Mouse (Mus musculus): ENCODE data around the gene Ugt1a6b.
"Not testable (repeated sequence)": the region's sequence is repeated elsewhere in the genome, so short reads cannot be mapped to it uniquely, and the experiment has no call there.

Ugt1a6b gene

DNA sequence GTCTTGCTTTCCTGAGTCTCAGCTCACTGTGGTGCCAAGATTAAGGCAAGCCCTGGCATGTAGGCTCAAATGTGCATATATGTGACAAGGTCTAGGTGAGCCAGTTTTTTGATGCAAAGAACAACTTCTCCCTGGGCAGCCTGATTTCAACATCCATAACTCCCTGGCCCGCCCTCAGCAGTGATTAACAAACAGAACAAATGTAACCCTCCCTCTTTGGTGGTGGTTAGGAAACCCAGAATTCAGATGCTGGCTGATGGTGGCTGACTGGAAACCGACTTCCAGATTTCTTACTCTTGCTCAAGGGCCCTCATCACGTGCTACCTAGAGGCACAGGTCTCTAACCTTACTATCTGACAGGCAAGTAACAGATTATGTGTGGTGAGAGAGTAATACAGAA lies at the start of gene Ugt1a6b:
TSS of gene Ugt1a6b (plus strand) at position 234 of the 400 bp plus-strand sequence.
- not testable (repeated sequence) for DNase-seq (ENCODE audit: low read depth, low spot score)

DNA sequence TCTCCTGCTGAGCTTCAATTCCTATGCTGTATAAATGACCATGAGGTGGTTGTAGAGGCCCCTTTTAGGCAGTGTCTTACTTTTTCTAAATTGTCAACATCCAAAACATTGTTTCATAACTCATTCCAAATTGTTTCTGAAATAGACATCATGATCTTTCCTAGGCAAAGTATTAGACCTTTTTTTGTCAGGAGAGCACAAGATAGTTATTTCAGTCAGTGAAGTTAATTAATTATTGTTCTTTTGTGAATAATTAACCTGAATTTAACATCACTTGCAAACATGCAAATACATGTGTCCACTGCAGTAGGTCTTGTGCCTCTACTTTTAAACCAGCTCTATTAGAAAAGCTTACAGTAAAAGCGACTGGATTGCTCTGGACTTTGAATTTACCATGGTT lies 48.0 kb upstream of the Ugt1a6b start, which contains the start of gene Ugt1a10:
TSS of gene Ugt1a10 (plus strand) at position 301 of the 400 bp plus-strand sequence.
- no peak for DNase-seq (ENCODE audit: low read depth, low spot score)

GRCm38 (mm10) chr1:88066472-88067102 lies 36.5 kb upstream of the Ugt1a6b start:
- DNase-seq (ENCODE audit: low read depth, low spot score), result not testable (repeated sequence)

GRCm38 (mm10) chr1:88070495-88070894 lies 32.6 kb upstream of the Ugt1a6b start, which contains the start of gene Ugt1a9:
Ugt1a9 (plus strand) TSS chr1:88070800.
- DNase-seq (ENCODE audit: low read depth, low spot score), result no peak

DNA sequence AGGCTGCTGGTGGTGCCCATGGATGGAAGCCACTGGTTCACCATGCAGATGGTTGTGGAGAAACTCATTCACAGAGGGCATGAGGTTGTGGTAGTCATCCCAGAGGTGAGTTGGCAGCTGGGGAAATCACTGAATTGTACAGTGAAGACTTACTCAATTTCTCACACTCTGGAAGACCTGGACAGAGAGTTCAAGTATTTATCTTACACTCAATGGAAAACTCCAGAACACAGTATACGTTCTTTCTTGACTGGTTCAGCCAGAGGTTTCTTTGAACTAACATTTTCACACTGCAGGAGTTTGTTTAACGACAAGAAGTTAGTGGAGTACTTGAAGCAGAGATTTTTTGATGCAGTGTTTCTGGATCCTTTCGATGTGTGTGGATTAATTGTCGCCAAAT lies 32.1 kb upstream of the Ugt1a6b start:
- no peak for DNase-seq (ENCODE audit: low read depth, low spot score)

DNA sequence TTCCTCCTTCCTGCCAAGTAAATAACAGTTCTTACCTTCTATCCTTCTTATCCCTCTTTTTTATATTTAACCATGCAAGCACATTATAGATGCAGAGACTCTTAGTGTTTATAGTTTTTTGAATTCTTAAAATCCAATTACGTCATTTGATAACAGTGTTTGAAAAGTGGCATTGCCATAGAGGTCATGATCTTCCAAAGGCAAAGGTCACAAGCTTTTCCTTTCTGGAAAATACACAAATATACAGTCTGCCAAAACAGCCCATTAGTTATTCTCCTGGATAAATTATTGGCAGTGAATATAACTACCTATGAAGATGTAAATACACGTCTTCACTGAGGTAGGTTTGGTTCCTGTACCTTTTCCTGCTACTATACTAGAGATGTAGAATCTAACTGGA lies 28.6 kb upstream of the Ugt1a6b start:
- DNase-seq (ENCODE audit: low read depth, low spot score), result no peak

DNA sequence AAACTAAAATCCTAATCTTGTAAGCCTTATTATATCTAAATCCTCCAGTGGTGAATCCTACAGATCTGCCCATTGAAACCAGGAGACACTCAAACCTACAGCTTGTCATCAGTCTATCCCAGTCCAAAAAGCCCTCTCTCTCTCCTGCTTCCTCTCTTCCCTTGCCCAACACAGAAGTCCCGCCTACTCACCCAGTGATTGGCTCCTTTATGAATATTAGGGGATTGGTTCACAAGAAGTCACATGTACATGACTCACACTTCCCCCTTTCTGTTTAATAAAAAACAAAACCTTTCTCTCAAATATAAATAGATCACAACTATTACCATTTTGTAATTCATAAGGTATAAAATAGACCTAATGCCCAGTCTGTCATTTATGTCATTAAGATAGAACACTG lies 25.9 kb upstream of the Ugt1a6b start:
- DNase-seq (ENCODE audit: low read depth, low spot score), result no peak

DNA sequence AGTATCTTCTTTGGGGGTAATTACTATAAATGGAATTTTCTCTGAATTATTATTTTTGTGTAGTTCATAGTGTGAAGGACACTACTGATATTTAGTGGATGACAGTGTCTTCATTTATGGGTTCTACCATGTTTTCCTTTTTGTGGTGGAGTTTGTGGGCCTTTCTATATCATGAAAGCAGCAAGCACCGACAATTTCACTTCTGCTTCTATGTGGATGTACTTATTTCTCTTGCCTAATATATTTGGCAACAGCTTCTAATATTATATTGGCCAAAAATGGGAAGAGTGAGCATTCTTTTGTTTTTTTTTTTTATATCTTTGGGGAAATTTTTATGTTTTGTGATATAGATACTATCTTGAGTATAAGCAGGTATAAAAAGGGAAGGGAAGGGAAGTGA lies 21.4 kb upstream of the Ugt1a6b start:
- DNase-seq (ENCODE audit: low read depth, low spot score), result no peak

DNA sequence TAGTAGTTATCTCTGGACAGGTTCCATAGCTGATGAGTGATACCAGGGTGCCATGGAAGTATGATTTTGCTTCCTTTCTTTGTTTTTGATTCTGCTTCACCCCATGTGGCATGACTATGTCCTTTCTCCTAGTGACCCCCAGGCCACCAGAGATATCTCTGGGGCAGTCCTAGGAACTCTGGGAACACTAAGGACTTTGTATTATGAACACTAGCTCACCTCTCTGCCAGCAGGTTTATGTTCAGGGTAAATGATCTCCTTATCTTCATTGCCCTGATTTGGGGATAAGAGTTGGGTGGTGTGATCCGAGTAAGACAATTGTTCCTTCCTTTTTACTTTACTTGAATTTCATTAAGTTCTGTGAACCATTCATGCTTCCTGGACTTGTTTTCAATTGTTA lies 16.9 kb upstream of the Ugt1a6b start:
- no peak for DNase-seq (ENCODE audit: low read depth, low spot score)

DNA sequence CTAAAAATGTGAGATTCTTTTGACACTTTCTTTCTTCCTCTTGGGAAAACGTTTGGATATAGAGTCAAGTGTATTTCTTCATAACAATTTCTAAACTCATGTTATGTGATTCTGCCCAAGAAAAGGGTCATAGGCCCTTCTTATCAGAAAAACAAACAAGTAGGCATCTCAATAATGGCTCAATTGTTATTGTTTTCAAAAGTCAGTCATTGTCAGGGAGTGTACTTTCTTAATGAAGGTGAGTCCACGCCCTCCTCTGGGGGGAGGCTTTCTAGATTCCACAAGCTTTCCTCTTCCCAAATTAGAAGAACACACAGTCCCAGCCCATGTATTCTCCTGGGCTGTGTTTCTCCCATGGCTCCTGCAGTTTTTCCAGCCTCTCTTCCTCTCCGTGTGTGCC lies 15.5 kb upstream of the Ugt1a6b start, which contains the start of gene Ugt1a8:
TSS of gene Ugt1a8 (plus strand) at position 301 of the 400 bp plus-strand sequence.
- no peak for DNase-seq (ENCODE audit: low read depth, low spot score)

DNA sequence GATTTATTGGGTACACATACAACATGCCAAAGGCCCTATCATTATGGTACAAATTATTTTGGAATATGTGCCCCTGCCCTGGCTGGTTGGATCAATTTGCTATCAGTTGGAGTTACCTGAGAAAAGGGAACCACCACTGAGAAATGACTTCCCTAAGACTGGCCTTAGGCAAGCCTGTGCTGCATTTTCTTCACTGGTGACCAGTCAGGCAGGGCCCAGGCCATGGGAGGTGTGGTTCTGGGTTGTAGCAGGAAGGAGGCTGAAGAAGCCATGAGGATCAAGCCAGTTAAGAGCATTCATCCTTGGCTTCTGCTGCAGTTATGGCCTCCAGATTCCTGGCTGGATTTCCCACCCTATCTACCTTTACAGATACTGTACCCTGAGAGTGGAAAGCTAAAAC lies 10.7 kb upstream of the Ugt1a6b start:
- no peak for DNase-seq (ENCODE audit: low read depth, low spot score)

DNA sequence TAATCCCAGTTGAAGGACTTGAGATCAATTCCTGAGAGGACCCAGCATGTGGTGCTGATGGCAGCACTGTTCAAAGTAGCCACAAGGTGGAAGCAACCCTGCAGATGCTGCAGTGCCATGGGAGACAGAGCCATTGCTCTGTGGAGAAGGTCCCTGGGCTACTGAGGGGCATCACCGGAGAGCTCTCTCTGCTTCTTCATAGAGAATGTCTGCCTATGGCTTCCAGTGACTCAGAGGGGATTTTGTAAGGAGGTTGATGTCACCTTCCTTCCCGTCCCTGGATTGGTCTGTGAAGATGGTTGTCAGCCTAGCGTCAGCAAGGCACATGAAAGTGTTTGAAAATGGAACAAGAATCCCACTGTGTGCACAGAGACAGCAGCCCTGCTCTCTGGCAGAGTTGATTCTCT lies 8.8 kb upstream of the Ugt1a6b start:
- not testable (repeated sequence) for DNase-seq (ENCODE audit: low read depth, low spot score)

- DNase-seq (ENCODE audit: low read depth, low spot score), result peak; percentile 18
Measured at GRCm38 (mm10) chr1:88094941-88095492, 8.0 kb upstream of the Ugt1a6b start, which contains the start of gene Ugt1a7c. Ugt1a7c (plus strand) TSS chr1:88095062.

- not testable (repeated sequence) for DNase-seq (ENCODE audit: low read depth, low spot score)
Measured at GRCm38 (mm10) chr1:88098546-88098945, 4.5 kb upstream of the Ugt1a6b start.

- DNase-seq (ENCODE audit: low read depth, low spot score), result not testable (repeated sequence)
Measured at GRCm38 (mm10) chr1:88099691-88100090, 3.4 kb upstream of the Ugt1a6b start.

DNA sequence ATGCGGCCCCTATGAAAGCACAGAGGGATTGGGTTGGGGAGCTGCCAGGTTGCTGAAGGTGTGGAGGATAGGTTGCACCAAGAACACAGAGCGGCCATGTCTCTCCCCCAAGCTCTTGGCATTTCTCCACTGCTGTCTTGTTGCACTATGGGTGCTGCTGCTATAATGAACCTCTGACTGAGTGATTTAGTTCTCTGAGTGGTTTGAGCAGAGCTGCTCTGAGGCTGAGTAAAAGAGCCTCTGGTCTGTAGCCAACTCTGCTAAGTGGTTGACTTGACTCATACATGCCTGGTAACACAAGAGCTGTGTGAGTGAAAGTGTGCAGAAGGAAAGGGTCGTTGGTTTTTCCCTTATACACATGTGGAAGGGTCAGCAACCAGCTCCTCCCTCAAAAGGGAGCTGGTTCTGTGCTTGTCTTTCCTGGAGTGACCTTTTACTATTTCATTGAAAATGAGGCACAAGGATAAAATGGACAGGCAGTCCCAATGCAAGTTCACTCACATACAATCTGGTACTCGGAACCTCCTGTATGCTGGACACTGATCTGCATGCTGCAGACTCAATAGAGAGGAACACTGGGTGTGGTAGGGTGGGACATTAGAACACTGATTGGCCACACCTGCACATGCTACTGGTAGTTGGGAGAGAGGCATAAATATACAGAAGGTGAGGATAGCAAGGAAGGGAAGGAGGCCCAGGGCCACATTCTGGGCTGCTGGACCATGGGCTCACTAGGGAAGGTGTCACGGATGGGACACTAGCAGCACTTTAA lies 831 bp downstream of the Ugt1a6b start:
- not testable (repeated sequence) for DNase-seq (ENCODE audit: low read depth, low spot score)

DNA sequence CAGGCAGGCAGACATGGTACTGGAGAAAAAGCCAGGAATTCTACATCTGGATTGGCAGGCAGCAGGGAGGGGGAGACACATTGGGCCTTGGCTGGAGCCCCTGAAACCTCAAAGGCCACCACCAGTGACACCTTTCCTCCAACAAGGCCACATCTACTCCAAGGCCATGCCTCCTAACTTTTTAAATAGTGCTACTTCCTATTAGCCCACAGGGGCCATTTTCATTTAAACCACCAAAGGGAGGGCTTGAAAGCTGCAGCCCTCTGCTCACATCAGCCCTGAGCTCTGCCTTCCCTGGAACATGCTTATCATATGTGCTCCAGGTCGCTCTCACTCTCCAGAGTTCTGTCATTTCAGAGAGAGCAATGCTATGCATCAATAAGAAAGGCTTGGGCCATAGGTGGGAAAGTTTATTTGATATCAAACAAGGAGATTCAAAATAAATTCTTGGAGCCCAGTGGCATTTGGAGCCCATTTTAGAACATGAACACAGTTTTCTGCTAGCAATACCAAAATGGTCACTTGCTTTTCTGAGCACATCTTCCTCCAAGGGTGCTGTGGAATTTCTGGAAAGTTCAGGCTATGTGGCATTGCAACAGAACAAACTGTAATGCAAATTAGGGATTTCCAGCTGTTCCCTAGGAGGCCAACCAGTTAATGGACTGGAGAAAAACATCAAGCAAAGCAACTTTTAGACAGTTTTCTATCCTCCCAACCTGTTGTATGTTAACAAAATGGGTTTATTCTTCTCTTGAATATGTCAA lies 1.8 kb downstream of the Ugt1a6b start:
- DNase-seq (ENCODE audit: low read depth, low spot score), result no peak

DNA sequence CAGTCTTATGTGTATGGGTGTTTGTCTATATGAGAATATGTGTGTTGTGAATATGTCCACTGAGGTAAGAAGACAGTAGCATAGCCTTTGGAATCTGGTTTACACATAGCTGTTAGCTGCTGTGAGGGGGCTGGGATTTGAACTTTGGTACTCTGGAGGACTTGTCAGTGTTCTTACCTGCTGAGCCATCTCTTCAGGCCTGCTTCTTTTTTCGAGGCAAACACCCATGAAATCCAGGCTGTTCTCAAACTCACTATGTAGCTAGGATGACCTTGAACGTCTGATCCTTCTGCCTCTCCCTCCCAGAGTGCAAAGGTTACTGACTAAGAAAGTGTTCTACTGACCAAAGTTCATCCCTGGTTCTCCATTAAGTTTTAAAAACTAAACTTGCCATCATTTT lies 2.6 kb downstream of the Ugt1a6b start:
- no peak for DNase-seq (ENCODE audit: low read depth, low spot score)

GRCm38 (mm10) chr1:88109027-88109557 lies 6.0 kb downstream of the Ugt1a6b start:
- DNase-seq (ENCODE audit: low read depth, low spot score), result not testable (repeated sequence)

DNA sequence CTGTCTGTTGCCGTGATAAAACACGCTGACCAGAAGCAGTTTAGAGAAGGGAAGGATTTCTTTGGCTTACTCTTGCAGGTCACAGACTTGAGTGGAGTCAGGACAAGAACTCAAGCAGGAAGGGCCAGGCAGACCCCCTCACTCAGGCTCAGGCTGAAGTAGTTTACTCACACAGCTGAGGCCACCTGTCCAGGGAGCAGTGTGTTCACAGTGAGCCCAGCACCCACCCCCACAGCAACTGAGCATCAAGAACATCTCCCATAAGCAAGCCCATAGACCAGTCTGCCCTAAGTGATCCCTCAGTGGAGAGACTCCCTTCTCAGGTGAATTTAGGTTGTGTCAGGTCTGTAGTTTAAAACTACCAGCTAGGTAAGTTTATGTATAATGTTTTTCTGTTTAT lies 6.6 kb downstream of the Ugt1a6b start:
- DNase-seq (ENCODE audit: low read depth, low spot score), result not testable (repeated sequence)

DNA sequence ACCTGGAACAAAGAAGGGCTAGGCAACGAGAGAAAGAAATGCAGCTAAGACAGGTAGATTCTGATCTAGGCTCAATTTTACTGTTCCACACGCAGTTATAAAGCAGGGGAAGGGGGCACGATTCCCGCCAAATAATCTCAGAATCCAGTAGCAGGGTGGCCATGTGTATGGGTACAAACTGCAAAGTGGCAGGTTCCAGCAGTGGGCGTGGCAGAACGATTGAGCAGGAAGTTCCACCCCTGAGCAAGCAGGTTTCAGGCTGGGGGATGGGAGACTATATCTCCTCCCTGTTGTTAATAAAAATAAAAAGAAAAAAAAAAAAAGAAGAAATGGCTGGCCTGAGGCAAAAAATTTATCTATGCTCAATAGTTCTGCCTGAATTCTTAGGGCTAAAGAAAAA lies 9.7 kb downstream of the Ugt1a6b start:
- not testable (repeated sequence) for DNase-seq (ENCODE audit: low read depth, low spot score)

Measured in mesoderm, embryonic 11.5 days (tissue).